Mouse (Mus musculus): ENCODE data around the gene Egflam.

GRCm38 (mm10) chr15:7194147-7194720, 204.0 kb downstream of the Egflam start:
- TF ChIP-seq CHD2 (IDR thresholded peaks at IDR 0.05; ENCODE audit: low read depth, low read length) (no peak), ZC3H11A (IDR thresholded peaks at IDR 0.05; ENCODE audit: borderline replicate concordance, low read depth, low read length) (no peak)

All from ES-E14 (cell line).